Mouse (Mus musculus) limb, embryonic 14.5 days (tissue): ENCODE measurements at regions not wholly inside any gene's neighbourhood (a gene's known extent, or its start where the extent isn't known, plus 50 kb on each side); places are given as distances from the start of the nearest gene placed in this dataset.

ENCODE experiments used
- ATAC-seq: fragments of 200-750 bp; cut with Nextera tagmentation; 2 replicates; pipeline ENCODE4 v1.8.0; 2017; ENCODE audit warnings: low read depth, moderate number of reproducible peaks, moderate TSS enrichment; ENCODE audit not compliant: low FRiP score
- DNase-seq: peaks from one replicate; pipeline ENCODE4 v3.0.0-alpha.2; 2015; ENCODE audit warnings: low spot score
- H3K27ac ChIP-seq: fragments of 300-500 bp; sonication (generic); replicated peaks from 2 replicates; pipeline ENCODE4 v1.5.1; 2014; ENCODE audit warnings: low read depth, mild to moderate bottlenecking, low read length, moderate library complexity, mixed read lengths
- H3K27me3 ChIP-seq: fragments of 300-500 bp; sonication (generic); 2 replicates; pipeline ENCODE4 v1.6.1; 2014; ENCODE audit warnings: low read length, mixed read lengths; ENCODE audit not compliant: control insufficient read depth, insufficient read depth
- H3K36me3 ChIP-seq: fragments of 300-500 bp; sonication (generic); 2 replicates; pipeline ENCODE4 v1.6.1; 2014; ENCODE audit warnings: mild to moderate bottlenecking, low read length, moderate library complexity, mixed read lengths; ENCODE audit not compliant: control insufficient read depth, insufficient read depth
- H3K4me1 ChIP-seq: fragments of 300-500 bp; sonication (generic); 2 replicates; pipeline ENCODE4 v1.6.1; 2014; ENCODE audit warnings: antibody characterized with exemption, low read length, mixed read lengths; ENCODE audit not compliant: control insufficient read depth, insufficient read depth
- H3K4me2 ChIP-seq: fragments of 300-500 bp; sonication (generic); replicated peaks from 2 replicates; pipeline ENCODE4 v1.6.1; 2014; ENCODE audit warnings: low read depth, mild to moderate bottlenecking, low read length, moderate library complexity; ENCODE audit not compliant: severe bottlenecking
- H3K4me3 ChIP-seq: fragments of 300-500 bp; sonication (generic); replicated peaks from 2 replicates; pipeline ENCODE4 v1.5.1; 2014; ENCODE audit warnings: low read length
- H3K9ac ChIP-seq: fragments of 300-500 bp; sonication (generic); 2 replicates; pipeline ENCODE4 v1.6.1; 2014; ENCODE audit warnings: mild to moderate bottlenecking, low read depth, low read length, moderate library complexity; ENCODE audit not compliant: severe bottlenecking
- H3K9me3 ChIP-seq: fragments of 300-500 bp; sonication (generic); 2 replicates; pipeline ENCODE4 v1.6.1; 2016; ENCODE audit warnings: low read length; ENCODE audit not compliant: control insufficient read depth
- POLR2A ChIP-seq: fragments of 200-500 bp; IDR thresholded peaks from 2 replicates; pipeline ENCODE4 v1.8.0; 2012; ENCODE audit warnings: inconsistent platforms, mild to moderate bottlenecking, moderate library complexity, borderline replicate concordance; ENCODE audit not compliant: insufficient read depth, insufficient read length; ENCODE audit errors: extremely low read depth
- WGBS: fragments of 180-500 bp; shearing (Covaris S2); extraction: QIAGEN DNeasy Blood & Tissue Kit; methylation state at CpG from one replicate; pipeline ENCODE4 v1.1.7; 2014; 5-methylcytosine and 5-hydroxymethylcytosine counted together

GRCm38 (mm10) chr12:68242683-68243082 is 916.3 kb downstream of the Rps29 start:
- WGBS = 74% methylated on average over 2 of the region's 2 CpGs

GRCm38 (mm10) chr12:68231803-68232202 is 927.2 kb downstream of the Rps29 start:
- Histone ChIP-seq H3K36me3 (no peaks in the 10 kb centered on the region), H3K4me1 (no peaks in the 10 kb centered on the region), H3K4me3 (no peak overlapping the region), H3K9ac (no peak overlapping the region), H3K9me3 (no peaks in the 10 kb centered on the region), H3K4me2 (no peak overlapping the region), H3K27me3 (no peaks in the 10 kb centered on the region), H3K27ac (no peak overlapping the region)
- WGBS = 84% methylated on average over 3 of the region's 3 CpGs
- DNase-seq (no peak), ATAC-seq (no peak)
- TF ChIP-seq POLR2A = no peak

More at GRCm38 (mm10) chr12:68242683-68243082, 916.3 kb downstream of the Rps29 start:
- Histone ChIP-seq H3K4me3 (no peak overlapping the region), H3K36me3 (no peaks in the 10 kb centered on the region), H3K9me3 (no peaks in the 10 kb centered on the region), H3K27me3 (no peaks in the 10 kb centered on the region), H3K9ac (no peak overlapping the region), H3K4me1 (no peaks in the 10 kb centered on the region), H3K27ac (no peak overlapping the region), H3K4me2 (no peak overlapping the region)
- TF ChIP-seq POLR2A = no peak
- ATAC-seq = no peak
- no peak for DNase-seq

- H3K9ac ChIP-seq = no peak overlapping the region
- 63% methylated on average over 4 of the region's 4 CpGs for WGBS
- no peaks in the 10 kb centered on the region for H3K4me1 ChIP-seq
- DNase-seq (no peak), ATAC-seq (no peak)
- no peaks in the 10 kb centered on the region for H3K36me3 ChIP-seq
- H3K4me3 ChIP-seq = no peak overlapping the region
- no peak overlapping the region for H3K4me2 ChIP-seq
- H3K9me3 ChIP-seq = no peaks in the 10 kb centered on the region
- no peak for TF ChIP-seq POLR2A
- H3K27me3 ChIP-seq = no peaks in the 10 kb centered on the region
- H3K27ac ChIP-seq = no peak overlapping the region
These were observed 941.9 kb downstream of the Rps29 start for GRCm38 (mm10) chr12:68217091-68217490.

- ATAC-seq (no peak), DNase-seq (no peak)
- Histone ChIP-seq H3K4me3 (no peak overlapping the region), H3K27me3 (no peaks in the 10 kb centered on the region), H3K4me2 (no peak overlapping the region), H3K9ac (no peak overlapping the region), H3K36me3 (no peaks in the 10 kb centered on the region), H3K9me3 (no peaks in the 10 kb centered on the region), H3K27ac (no peak overlapping the region), H3K4me1 (no peaks in the 10 kb centered on the region)
- 86% methylated on average over 10 of the region's 10 CpGs for WGBS
- TF ChIP-seq POLR2A = no peak
These were observed 950.7 kb downstream of the Rps29 start for GRCm38 (mm10) chr12:68208302-68208701.

GRCm38 (mm10) chr12:68183858-68184257 is 961.5 kb upstream of the Mdga2 start:
- H3K9ac ChIP-seq = no peak overlapping the region
- no peak for ATAC-seq
- no peaks in the 10 kb centered on the region for H3K4me1 ChIP-seq
- TF ChIP-seq POLR2A = no peak
- H3K27me3 ChIP-seq = no peaks in the 10 kb centered on the region
- H3K4me2 ChIP-seq = no peak overlapping the region
- no peak for DNase-seq
- H3K27ac ChIP-seq = no peak overlapping the region
- H3K4me3 ChIP-seq = no peak overlapping the region
- no peaks in the 10 kb centered on the region for H3K9me3 ChIP-seq
- 62% methylated on average over 1 of the region's 1 CpGs for WGBS
- no peaks in the 10 kb centered on the region for H3K36me3 ChIP-seq

- 39% methylated on average over 2 of the region's 2 CpGs for WGBS
- H3K4me1 ChIP-seq = no peaks in the 10 kb centered on the region
- TF ChIP-seq POLR2A = no peak
- H3K4me2 ChIP-seq = no peak overlapping the region
- no peak overlapping the region for H3K27ac ChIP-seq
- H3K9ac ChIP-seq = no peak overlapping the region
- DNase-seq = peak; percentile 33
- no peaks in the 10 kb centered on the region for H3K9me3 ChIP-seq
- no peak for ATAC-seq
- no peak overlapping the region for H3K4me3 ChIP-seq
- H3K36me3 ChIP-seq = no peaks in the 10 kb centered on the region
- H3K27me3 ChIP-seq = no peaks in the 10 kb centered on the region
These were observed 939.0 kb upstream of the Mdga2 start for GRCm38 (mm10) chr12:68161317-68161716.
